Mouse (Mus musculus): Measurements from ENCODE around the gene Olfr51. TPM values are rescaled to one million over a fixed set of nuclear protein-coding genes. Genes with fewer than 3 reads are reported as not detected.

Olfr51 gene
- polyA plus RNA-seq, 1 experiment: not detected

DNA sequence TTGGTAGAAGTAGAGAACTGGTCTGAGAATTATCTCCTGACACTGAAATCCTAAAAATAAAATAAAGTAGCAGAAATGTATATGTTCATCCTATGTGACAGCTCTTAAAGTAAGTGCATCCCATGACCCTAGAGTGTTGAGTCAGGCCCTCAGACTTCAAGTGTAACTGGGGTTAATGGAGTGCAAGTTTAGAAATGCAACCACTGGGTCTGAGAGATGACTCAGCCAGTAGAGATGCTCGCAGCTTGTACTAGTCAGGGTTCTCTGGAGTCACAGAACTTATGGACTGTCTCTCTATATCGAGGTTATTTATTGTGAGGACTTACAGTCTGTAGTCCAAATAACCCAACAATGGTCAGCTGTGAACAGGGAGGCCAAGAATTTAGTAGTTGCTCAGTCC is 48.3 kb downstream of the Olfr51 start:
- no peaks in the 10 kb centered on the region for H3K36me3 ChIP-seq (ENCODE audit: control insufficient read depth, insufficient read depth, low read length)
- H3K4me1 ChIP-seq (ENCODE audit: control insufficient read depth, insufficient read depth, insufficient read length, low read length): no peaks in the 10 kb centered on the region
- no peaks in the 10 kb centered on the region for H3K27me3 ChIP-seq (ENCODE audit: control insufficient read depth, insufficient read depth, low read length)
- no peak overlapping the region for H3K27ac ChIP-seq (ENCODE audit: insufficient read depth, low read depth, low read length)
- 53% methylated on average over 2 of the region's 2 CpGs for WGBS
- TF ChIP-seq CTCF (IDR thresholded peaks at IDR 0.05; ENCODE audit: extremely low read depth, insufficient read length, insufficient replicate concordance, low read depth, low read length) (no peak), POLR2A (IDR thresholded peaks at IDR 0.05; ENCODE audit: low read depth, low read length) (no peak)
- H3K4me3 ChIP-seq (ENCODE audit: low read depth, low read length): no peak overlapping the region

DNA sequence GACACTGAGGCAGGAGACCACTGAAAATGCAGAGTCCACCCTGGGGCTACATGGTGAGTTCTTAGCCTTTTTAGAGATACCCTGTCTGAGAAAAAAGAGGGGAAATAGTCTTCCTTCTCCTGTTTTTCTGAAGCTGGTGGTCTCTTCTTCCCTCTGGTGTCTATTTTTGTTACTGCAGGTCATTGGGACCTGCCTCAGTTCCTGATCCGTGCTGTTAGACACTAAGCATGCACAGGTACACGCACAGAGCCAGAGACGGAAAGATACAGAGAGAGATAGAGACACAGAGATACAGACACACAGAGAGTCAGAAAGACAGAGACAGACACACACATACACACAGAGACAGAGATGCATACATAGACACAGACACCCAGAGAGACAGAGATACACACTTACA is 49.8 kb downstream of the Olfr51 start:
- Histone ChIP-seq H3K27me3 (ENCODE audit: control insufficient read depth, insufficient read depth, low read length) (no peaks in the 10 kb centered on the region), H3K27ac (ENCODE audit: insufficient read depth, low read depth, low read length) (no peak overlapping the region), H3K36me3 (ENCODE audit: control insufficient read depth, insufficient read depth, low read length) (no peaks in the 10 kb centered on the region), H3K4me3 (ENCODE audit: low read depth, low read length) (no peak overlapping the region), H3K4me1 (ENCODE audit: control insufficient read depth, insufficient read depth, insufficient read length, low read length) (no peaks in the 10 kb centered on the region)
- WGBS: 33% methylated on average over 3 of the region's 3 CpGs
- TF ChIP-seq POLR2A (IDR thresholded peaks at IDR 0.05; ENCODE audit: low read depth, low read length) (no peak), CTCF (IDR thresholded peaks at IDR 0.05; ENCODE audit: extremely low read depth, insufficient read length, insufficient replicate concordance, low read depth, low read length) (no peak)

DNA sequence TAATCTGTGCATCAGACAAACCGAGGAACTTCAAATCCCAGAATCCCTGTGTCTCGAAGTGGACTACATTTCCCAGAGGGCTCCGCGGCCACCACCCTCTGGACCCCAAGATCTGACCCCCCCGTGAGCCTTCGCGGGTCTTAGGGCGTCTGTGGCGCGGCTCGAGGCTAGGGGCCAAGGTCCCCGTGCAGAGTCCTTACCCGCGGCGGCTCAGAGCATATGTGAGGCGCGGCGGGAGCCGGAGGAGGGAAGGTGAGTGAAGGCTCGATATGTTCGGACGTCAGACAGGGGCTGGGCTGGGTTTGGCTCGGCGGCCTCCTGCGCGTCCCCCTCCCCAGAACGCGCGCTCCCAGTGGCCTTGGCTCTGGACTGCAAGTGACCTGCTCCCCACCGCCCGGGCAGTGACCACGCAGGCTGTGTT is 55.8 kb downstream of the Olfr51 start, which contains the start of gene Zfp354a:
TSS of gene Zfp354a (plus strand) at position 107 of the 421 bp plus-strand sequence.
- H3K36me3 ChIP-seq (ENCODE audit: control insufficient read depth, insufficient read depth, low read length): no peaks in the 10 kb centered on the region
- peak within 1 kb of the TSS; percentile 92 for H3K4me3 ChIP-seq (ENCODE audit: low read depth, low read length)
- under 1% methylated on average over 32 of the region's 32 CpGs for WGBS
- no peak within 1 kb of the TSS for H3K27ac ChIP-seq (ENCODE audit: insufficient read depth, low read depth, low read length)
- H3K4me1 ChIP-seq (ENCODE audit: control insufficient read depth, insufficient read depth, insufficient read length, low read length): no peaks in the 10 kb centered on the region
- H3K27me3 ChIP-seq (ENCODE audit: control insufficient read depth, insufficient read depth, low read length): no peaks in the 10 kb centered on the region
- TF ChIP-seq POLR2A (IDR thresholded peaks at IDR 0.05; ENCODE audit: low read depth, low read length) (no peak), CTCF (IDR thresholded peaks at IDR 0.05; ENCODE audit: extremely low read depth, insufficient read length, insufficient replicate concordance, low read depth, low read length) (no peak)

Other genes starting within 250 kb of the Olfr51 start
- gene Zfp354c, start 175.9 kb upstream of the Olfr51 start, polyA plus RNA-seq (2012; rRNA removed): 0.19 and 0.38 TPM in 2 replicates
- 0.05 TPM in 1 of 2 replicates, not detected in the other for gene Zfp879, start 162.0 kb upstream of the Olfr51 start, polyA plus RNA-seq (2012; rRNA removed)
- 0.24 and 0.53 TPM in 2 replicates for gene Grm6, start 152.9 kb upstream of the Olfr51 start, polyA plus RNA-seq (2012; rRNA removed)
- gene Zfp454, start 115.9 kb upstream of the Olfr51 start, polyA plus RNA-seq (2012; rRNA removed): not detected in 2 replicates
- 0.09 and 0.61 TPM in 2 replicates for gene Zfp2, start 87.4 kb upstream of the Olfr51 start, polyA plus RNA-seq (2012; rRNA removed)
- not detected in 2 replicates for gene Zfp354b, start 72.0 kb upstream of the Olfr51 start, polyA plus RNA-seq (2012; rRNA removed)
- not detected in 2 replicates for gene 4933414I15Rik, start 59.8 kb upstream of the Olfr51 start, polyA plus RNA-seq (2012; rRNA removed)
- 0.08 TPM in 1 of 2 replicates, not detected in the other for gene Prop1, start 49.8 kb upstream of the Olfr51 start, polyA plus RNA-seq (2012; rRNA removed)
- not detected in 2 replicates for gene Olfr1378, start 37.1 kb upstream of the Olfr51 start, polyA plus RNA-seq (2012; rRNA removed)
- gene Olfr1377, start 21.6 kb upstream of the Olfr51 start, polyA plus RNA-seq (2012; rRNA removed): not detected in 2 replicates
- not detected in 2 replicates for gene Olfr54, start 10.6 kb downstream of the Olfr51 start, polyA plus RNA-seq (2012; rRNA removed)
- not detected in 2 replicates for gene Olfr1375, start 44.5 kb downstream of the Olfr51 start, polyA plus RNA-seq (2012; rRNA removed)
- gene Zfp354a, start 55.7 kb downstream of the Olfr51 start, polyA plus RNA-seq (2012; rRNA removed): 0.09 and 0.10 TPM in 2 replicates
- not detected in 2 replicates for gene Gm12569, start 216.9 kb downstream of the Olfr51 start, polyA plus RNA-seq (2012; rRNA removed)